Comparison of ENCODE assay signal across 25 mouse cellular contexts in genomic region chr13:101129466-101129865, GRCm38 (mm10).
DNase-seq lines count a peak whose midpoint lies in the region; ATAC-seq and TF ChIP-seq lines count a peak whose summit lies in the region.
"Had no signal": no experiment of that assay in that cellular context is flagged by ENCODE, and none has a peak within 500 bp of the region (broad histone marks: within the 10 kb centered on the region; RNA-seq: fewer than 3 reads in every experiment).

No protein-coding gene starts in this region.

- H3K4me1 ChIP-seq in intestine, postnatal 0 days (replicated peaks; ENCODE audit: control insufficient read depth, insufficient read depth, low read length) = no peaks in the 10 kb centered on the region
- H3K4me1 ChIP-seq: hindbrain, embryonic 12.5 days; kidney, embryonic 15.5 days; liver, embryonic 15.5 days; midbrain, embryonic 15.5 days; neural tube, embryonic 12.5 days had no signal

- H3K27me3 ChIP-seq in intestine, postnatal 0 days (replicated peaks; ENCODE audit: control insufficient read depth, insufficient read depth, low read length) = no peaks in the 10 kb centered on the region
- H3K27me3 ChIP-seq: CH12.LX; hindbrain, embryonic 12.5 days; kidney, embryonic 15.5 days; liver, embryonic 15.5 days; midbrain, embryonic 15.5 days; neural tube, embryonic 12.5 days; Patski had no signal

- ATAC-seq in frontal cortex, adult (ENCODE audit: low TSS enrichment) = peak; percentile 86
- no peak for ATAC-seq in intestine, postnatal 0 days
- no peak for ATAC-seq in erythroid progenitor cell, adult 5-6 weeks (replicated peaks; ENCODE audit: low FRiP score, poor library complexity, severe bottlenecking)
- ATAC-seq: midbrain, embryonic 15.5 days; Patski had no signal

- intact Hi-C loops in left cerebral cortex, postnatal 25 days (cut with DNase I) = no loop called here
- intact Hi-C loops in left cerebral cortex, postnatal 4 days (cut with DNase I) = no loop called here

- no peak overlapping the region for H3K9ac ChIP-seq in intestine, postnatal 0 days (ENCODE audit: low read depth, low read length)
- H3K9ac ChIP-seq: hindbrain, embryonic 12.5 days; kidney, embryonic 15.5 days; liver, embryonic 15.5 days; midbrain, embryonic 15.5 days; neural tube, embryonic 12.5 days had no signal

- 81% methylated on average over 3 of the region's 3 CpGs for WGBS in intestine, postnatal 0 days

- H3K4me3 ChIP-seq in intestine, postnatal 0 days (ENCODE audit: low read depth, low read length) = no peak overlapping the region
- H3K4me3 ChIP-seq: gastrocnemius, adult 2 months; hindbrain, embryonic 12.5 days; kidney, embryonic 15.5 days; limb, embryonic 10.5 days; liver, embryonic 15.5 days; midbrain, embryonic 15.5 days; neural tube, embryonic 12.5 days had no signal

- no peak for DNase-seq in frontal cortex, postnatal 10 days (ENCODE audit: low spot score in 2 of 2)
- peak; percentile 23 to 70 for DNase-seq in left cerebral cortex, postnatal 25 days (ENCODE audit: low spot score in 2 of 2)
- no peak for DNase-seq in left cerebral cortex, postnatal 4 days
- DNase-seq in fibroblast of lung, adult 2 months (ENCODE audit: low read depth) = peak; percentile 23
- DNase-seq: adrenal gland, adult 2 months; B cell, adult 2 months; cerebellum, adult 9-10 months; gastrocnemius, adult 2 months; kidney, adult 11 months; kidney, postnatal 4 days; liver; lung, postnatal 4 days; thymus, postnatal 14 days had no signal

- H3K27ac ChIP-seq in intestine, postnatal 0 days (ENCODE audit: low read depth, low read length) = no peak overlapping the region
- H3K27ac ChIP-seq: gastrocnemius, adult 2 months; hindbrain, embryonic 12.5 days; kidney, embryonic 15.5 days; limb, embryonic 10.5 days; liver, embryonic 15.5 days; midbrain, embryonic 15.5 days; neural tube, embryonic 12.5 days had no signal

- no peak overlapping the region for H3K4me2 ChIP-seq in intestine, postnatal 0 days (replicated peaks; ENCODE audit: low read depth)
- H3K4me2 ChIP-seq: hindbrain, embryonic 12.5 days; kidney, embryonic 15.5 days; liver, embryonic 15.5 days; midbrain, embryonic 15.5 days; neural tube, embryonic 12.5 days had no signal

- H3K9me3 ChIP-seq in intestine, postnatal 0 days (ENCODE audit: control insufficient read depth) = no peaks in the 10 kb centered on the region
- H3K9me3 ChIP-seq: G1E; hindbrain, embryonic 12.5 days; kidney, embryonic 15.5 days; limb, embryonic 10.5 days; liver, embryonic 15.5 days; midbrain, embryonic 15.5 days; neural tube, embryonic 12.5 days had no signal

- TF ChIP-seq CTCF in intestine, postnatal 0 days (IDR thresholded peaks at IDR 0.05; ENCODE audit: low read depth) = no peak

- H3K36me3 ChIP-seq in intestine, postnatal 0 days (ENCODE audit: control insufficient read depth, insufficient read depth) = no peaks in the 10 kb centered on the region
- H3K36me3 ChIP-seq: G1E; hindbrain, embryonic 12.5 days; kidney, embryonic 15.5 days; limb, embryonic 10.5 days; liver, embryonic 15.5 days; midbrain, embryonic 15.5 days; neural tube, embryonic 12.5 days had no signal

Comparison
In these comparisons a context has a peak if more than half of its experiments do, and no peak if none do; other contexts are left out.
1. DNase-seq: peak in left cerebral cortex, postnatal 25 days (2 of 2) and fibroblast of lung, adult 2 months (single experiment); none in frontal cortex, postnatal 10 days (0 of 2) and left cerebral cortex, postnatal 4 days (single experiment).